Mouse (Mus musculus) layer of hippocampus, adult 9-11 months (tissue): ENCODE measurements at regions not wholly inside any gene's neighbourhood (a gene's known extent, or its start where the extent isn't known, plus 50 kb on each side); places are given as distances from the start of the nearest gene placed in this dataset.
"Not testable (repeated sequence)": the region's sequence is repeated elsewhere in the genome, so short reads cannot be mapped to it uniquely, and the experiment has no call there.

ENCODE experiments used
- DNase-seq: peaks from one replicate; pipeline ENCODE4 v3.0.0; 2022

DNA sequence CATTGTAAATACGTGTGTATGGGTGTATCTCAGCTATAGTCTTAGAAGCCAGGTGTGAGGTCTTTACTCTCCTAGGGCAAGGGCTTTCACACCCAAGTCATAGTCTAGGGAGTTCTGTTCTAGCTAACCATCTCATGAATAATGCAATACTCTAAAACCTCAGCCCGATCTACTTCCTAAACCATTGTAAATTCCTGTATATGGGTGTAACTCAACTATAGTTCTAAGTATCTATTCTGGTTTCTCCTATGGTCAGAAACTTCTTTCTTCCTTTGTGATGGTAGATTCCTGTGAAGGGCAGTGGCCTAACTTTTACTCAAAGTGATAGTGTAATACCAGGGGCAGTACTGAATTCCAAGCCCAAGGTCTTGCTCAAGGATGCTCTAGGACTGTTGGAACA, 58.7 kb upstream of the Srd5a3 start:
- DNase-seq = not testable (repeated sequence)

DNA sequence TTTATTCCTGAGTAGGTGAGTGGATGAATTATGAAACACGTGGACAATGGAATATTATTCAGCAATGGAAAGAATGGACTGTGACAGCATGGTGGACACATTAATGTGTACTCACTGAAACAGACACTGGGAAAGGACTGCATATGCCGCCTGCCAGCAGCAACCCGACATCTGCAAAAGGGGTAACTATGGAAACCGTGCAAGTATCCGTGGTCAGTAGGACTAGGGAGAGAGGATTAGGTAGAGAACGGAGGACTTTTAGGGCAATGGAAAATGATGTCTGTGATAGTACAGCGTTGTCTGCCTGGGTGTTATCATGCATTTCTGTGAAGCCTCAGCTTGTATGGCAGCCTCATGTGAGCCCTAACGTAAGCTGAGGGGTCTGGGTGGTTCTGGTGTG, 59.6 kb upstream of the Srd5a3 start:
- DNase-seq = no peak

DNA sequence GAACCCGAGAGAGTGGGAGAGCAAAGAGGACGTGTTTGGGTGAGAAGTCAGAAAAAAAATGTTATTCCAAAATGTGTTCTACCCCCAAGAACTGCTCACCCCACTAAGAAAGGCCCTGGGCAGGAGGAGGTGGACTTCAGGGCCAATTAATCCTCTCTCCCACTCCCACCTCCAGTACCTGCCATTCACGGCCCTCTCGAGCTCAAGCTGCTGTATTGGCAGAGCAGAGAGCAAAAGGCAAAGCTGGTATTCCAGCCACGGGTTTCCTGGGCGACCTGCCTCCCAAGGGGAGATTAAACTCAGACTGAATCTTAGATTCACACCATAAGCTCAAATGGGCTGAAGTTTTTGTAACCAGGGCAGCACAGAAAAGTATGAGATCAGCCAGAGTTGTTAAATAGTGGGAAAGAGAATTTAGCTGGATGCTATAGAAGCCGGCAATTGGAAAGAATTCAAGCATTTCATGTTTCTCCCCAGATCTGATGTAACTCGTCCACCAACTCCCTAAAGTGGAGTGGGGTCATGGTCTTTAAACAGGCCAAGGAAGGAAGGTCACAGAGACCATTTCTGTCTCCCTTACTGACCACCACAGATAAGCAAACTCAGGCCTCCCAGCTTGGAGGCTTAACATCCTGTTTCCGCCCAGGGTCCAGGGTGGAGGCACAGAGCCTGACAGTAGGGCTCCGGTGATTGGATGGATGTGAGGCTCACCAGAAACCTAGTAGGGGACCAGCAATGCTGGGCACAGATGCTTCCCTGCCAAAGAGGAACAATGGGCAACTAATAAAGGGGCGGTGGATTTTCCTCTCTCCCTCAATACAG, 60.7 kb upstream of the Srd5a3 start:
- no peak for DNase-seq

DNA sequence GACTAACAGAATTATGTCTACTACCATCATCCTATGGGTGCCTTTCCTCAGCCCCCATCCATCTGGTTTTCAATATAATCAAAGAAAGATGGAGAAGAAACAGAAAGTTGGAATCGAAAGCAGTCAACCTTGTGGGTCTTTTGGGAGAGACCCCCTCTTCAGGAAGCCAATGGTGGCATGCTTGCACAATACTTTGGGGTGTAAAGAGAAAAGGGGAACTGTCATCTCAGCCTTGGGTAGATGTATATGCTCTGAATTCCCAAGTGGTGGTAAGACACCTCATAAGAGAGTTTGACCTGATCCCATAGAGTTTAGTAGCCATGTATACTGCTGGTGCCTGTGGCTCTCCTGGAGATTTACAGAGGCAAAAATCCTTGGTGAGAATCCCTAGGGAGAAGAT, 61.6 kb upstream of the Srd5a3 start:
- no peak for DNase-seq

DNA sequence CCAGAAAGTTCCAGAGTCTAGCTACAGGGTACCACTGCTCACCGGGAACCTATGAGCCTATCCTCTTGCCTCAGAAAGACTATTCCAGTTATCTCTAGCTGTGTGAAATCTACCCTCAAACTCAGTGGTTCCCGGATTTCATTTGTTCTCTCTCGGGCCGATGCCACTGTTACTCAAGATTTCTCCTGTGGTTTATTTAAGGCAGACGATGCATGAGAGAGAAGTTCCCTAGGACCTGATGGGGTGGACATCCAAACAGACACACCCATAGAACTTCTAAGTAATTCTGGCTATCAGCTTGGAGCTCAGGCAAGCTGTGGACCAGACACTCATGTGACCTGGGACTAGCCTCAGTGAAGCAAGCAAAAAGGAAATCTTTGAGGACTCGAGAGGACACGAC, 63.8 kb upstream of the Srd5a3 start:
- DNase-seq = no peak

DNA sequence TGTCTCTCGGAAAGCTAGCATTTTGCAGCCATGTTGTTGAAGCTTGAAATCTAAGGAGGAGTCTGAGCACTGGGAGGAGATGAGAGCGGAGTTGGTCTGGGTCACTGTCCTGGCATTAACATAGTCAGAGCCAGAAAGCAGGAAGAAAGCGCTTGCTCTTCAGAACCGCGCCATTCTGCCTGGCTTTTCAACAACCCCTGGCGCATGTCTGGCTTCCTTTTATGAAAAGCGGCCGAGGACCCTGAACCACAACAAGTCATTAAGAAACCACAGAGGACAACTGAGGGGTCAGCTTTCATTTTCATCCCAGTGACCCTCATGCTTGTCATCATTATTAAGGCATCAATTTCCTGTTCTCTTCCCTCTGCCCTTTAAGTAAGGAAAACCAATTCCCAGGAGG, 64.7 kb upstream of the Srd5a3 start:
- no peak for DNase-seq

DNA sequence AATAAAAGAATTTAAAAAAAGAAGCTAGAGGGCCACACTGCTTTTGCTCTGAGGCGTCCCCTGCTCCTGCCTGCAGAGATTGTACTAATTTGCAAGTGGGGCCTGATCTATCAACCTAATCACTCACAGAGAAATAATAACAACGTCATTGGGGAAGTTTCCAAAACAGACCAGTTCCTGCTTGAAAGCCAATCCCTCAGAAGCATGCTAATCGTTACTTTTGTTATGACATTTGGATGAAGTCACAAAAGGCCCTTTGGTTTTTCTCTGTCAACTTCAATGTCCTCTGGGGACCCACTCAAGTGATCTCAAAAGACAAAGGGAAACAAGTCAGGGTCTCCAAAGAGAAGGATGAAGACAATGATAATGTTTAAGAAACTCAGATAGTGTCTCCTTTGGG, 72.2 kb upstream of the Srd5a3 start:
- DNase-seq = no peak

DNA sequence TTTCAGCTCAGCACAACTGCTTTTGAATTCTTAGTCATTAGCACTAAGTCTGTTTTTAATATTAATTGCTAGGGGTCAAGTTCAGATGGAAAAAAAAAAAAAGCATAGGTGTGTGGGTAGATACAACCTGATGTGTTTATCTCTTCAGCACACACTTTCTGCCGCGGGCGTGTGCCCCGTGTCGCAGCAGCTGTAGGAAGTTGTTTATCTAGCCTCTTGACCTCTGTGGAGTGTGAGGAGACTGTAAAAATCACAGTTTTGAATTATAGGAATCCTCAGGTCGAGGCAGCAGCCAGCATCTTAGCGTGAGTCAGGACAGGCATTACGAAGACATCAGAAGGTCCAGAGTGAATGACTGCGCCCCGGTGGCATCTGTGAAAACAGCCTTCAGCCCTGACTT, 72.8 kb upstream of the Srd5a3 start:
- DNase-seq = no peak

DNA sequence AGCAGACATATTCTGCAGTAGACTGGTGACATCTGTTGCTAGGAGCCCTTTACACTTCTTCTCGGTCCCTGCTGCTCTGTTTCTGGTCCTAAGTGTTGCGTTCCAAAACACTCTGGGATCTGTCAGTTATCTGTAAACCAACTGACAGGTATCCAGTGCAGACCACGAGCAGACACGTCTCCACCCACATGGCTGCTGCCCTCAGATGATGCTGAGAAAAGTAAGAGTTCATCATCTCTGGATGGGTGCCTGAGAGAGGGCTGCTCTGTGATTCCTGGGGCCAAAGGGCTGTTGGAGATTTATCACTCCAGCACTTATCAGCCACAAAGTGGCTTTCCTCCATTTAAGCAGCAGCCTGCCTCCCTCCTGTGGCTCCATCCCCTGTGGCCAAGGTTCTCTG, 74.3 kb upstream of the Srd5a3 start:
- DNase-seq = no peak

DNA sequence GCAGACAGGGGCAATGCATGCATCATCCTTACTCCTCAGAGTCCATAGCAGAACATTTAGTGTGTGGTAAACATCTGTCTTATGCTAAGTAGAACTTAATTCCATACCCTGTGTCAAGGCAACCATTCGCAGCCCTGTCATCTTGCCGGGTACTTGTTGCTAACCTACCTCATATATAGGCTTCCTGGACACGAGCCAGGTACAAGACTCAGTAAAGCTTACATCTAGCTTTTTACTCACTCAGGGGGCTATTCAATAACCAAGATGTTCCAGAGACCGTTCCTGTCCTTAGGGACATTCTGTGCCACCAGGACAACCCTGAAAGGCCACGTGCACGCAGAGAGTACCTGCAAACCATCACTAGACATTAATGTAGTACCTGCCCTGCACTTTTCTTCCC, 74.8 kb upstream of the Srd5a3 start:
- DNase-seq = no peak

DNA sequence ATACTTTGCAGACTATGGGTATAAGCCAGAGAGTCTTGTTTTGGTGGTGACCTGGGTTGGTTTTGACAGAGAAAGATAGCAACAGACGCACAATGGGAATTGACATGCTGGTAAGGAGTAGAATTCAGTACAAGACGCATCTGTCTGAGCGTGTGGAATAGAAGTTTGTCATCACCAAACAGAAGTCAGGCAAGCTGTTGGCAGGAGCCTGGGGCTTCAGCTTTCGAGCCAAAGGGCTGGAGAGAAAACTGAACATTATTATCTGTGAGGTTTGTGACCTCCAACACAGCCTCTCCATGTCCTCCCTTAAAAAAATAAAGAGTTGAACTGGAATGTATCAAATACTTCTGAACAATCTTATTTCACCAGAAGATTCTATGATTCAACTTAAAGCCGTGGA, 75.4 kb upstream of the Srd5a3 start:
- peak; percentile 6 for DNase-seq

DNA sequence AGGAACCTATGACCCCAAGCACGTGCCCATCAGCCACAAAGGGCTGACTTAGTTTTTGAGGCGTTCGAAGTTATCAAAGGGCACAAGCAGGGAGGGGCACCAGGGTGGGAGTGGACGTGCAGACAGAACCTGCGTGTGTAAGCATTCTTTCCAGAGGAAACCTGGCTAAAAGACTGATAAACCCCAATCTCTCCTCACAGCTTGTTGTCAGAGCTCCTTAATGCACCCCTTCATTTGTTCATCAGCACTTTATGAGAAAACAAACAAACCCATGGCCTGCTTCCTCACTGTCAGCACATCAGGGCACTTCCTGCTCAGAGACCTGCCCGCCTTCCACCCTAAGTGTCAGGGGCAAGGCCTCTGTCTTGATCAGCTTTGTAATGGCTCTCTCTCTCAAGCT, 76.6 kb upstream of the Srd5a3 start:
- no peak for DNase-seq

DNA sequence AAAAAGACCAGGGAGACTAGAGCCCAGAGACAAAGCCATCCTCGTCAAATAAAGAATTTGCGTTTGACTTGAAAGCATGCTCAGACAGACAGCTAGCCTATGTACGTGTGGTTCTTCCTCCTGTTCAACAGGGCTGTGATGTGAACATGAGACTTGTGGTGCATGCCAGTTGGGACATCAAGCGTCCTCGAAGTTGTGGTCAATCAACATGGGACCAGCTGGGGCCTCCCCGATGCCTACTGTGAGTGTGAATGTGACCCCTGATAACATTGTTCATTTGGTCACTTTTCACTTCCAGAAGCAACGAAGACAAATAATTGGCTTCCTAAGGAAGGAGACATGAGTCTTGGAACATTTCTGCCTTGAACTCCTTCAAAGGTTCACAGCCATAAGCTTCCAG, 79.8 kb upstream of the Kdr start:
- DNase-seq = no peak

DNA sequence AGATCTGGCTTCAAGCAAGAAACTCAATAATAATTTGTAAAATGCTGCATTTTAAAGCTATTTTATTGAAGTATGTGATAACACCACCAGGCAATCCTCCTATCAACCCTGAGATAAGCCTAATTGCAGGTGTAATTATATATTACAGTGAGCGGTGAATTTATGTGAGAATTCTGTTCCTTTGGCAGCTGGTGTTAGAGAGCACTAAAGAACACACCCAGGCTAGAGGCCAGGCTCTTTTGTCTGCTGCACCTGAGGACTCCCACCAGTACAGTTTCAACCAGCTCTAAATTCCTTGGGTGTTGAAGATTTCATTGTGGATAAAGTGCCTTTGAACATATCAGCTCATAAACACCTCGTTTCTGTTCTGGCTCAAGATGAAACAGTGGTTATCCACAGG, 77.6 kb upstream of the Kdr start:
- DNase-seq = no peak

DNA sequence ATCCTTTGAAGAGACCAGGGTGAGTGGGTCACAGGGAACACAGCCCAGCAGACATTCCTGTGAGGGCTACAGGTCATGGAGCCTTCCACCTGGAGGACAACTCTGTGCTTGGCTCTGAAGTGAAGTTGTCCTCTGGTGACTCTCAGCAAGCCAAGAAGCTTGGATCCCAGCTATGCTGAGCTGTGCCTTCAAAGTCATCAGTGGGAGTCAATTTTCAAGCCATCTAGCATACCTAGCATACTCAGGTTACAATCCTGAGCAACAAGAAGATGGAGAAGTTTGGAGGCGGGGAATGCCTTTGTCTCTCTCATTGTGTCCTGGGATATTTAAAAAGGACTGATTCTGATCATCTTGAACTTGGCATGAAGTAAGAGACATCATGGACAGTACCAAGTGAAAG, 74.5 kb upstream of the Kdr start:
- no peak for DNase-seq

DNA sequence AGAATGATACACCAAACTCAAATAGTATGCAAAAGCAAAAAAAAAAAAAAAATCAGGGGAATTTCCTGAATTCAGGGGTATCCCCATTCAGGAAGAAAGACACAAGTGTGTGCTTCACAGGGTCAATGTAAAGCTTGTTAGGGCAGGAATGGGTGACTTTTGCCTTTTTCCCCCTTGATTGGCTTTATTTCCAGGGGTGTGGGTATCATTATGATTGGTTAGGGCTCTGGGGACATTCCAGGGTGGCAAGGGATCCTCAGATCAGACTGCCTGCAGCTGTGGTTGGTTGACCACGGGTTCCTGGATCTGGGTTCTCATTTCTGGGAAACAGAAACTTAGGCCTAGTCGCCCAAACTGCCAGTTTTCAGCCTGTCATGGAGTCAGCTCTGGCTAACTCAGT, 73.4 kb upstream of the Kdr start:
- no peak for DNase-seq

DNA sequence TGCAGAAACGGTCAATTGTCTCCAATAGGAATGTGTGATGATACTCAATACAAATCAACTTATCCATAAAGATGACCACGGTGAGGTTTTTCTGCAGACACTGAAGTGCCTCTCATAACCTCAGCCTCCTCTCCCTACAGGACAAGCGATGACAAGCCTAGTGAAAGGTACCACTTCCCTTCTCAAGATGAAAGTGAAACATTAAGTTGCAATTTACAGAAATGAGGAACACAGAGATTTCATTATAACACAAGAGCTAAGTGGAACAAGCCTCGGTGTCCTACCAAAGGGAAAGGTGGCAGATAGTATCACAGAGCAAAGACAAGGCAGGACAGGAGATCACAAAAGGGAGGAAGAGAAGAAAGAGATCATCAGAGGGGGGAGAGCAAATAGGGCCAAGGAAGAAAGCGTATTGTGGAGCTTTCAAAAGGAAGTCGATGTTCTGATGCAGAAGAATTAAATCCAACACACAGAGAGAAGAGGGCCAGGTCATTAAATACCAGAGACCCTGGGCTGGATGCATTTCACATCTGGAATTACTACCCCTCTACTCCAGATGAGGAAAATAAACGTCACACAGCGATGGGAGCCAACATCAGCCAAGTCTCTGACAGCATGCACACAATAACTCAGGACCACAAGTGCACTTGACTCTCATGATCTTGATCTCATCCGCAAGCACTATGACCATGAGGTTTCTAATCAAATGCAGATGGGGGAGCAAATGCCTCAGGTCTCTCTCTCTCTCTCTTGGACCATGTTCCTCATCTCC, 70.0 kb upstream of the Kdr start:
- DNase-seq = no peak

DNA sequence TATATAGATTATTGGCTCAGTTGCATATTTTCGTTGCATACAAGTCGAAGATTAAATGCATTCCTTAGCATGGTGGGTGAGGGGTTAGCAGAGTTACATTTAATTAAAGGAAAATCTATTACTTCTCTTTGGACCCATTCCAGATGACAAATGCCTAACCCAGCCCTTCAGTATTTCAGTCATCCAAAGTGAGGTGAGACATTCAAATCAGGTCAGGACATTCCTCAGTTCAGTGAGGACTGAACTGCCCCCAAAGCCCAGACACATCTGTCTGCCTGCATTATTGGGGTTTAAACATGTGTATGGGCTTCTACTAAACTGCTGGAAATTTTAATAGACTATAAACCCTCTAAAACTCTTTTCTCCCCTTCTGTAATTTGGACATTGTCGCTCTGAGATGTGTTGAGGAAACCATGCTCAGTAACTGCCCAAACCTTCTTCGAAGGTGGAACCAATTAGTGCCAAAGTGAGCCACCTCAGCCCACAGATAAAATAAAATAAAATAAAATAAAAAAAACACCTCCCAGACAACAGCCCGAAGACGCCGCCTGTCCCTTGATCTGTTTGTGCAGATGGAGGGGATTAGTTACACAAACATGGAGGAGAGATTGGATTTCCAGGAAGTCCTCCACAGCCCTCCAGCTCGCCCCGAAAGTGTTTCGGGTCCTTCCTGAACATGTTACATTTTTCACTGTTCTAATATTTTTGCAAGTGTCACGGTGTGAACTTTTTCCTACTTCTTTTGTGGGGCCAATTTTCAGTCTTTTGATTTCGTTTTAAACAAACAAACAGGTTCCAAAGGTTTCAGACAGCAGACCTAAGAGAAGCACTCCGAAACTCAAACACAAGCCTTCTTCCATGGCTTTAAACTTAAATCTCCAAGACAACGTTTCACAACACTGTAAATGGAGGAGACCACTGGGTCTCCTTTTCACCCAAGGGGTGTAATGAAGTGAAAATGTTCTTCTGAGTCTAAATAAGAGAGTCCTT, 65.6 kb upstream of the Kdr start:
- DNase-seq = no peak

DNA sequence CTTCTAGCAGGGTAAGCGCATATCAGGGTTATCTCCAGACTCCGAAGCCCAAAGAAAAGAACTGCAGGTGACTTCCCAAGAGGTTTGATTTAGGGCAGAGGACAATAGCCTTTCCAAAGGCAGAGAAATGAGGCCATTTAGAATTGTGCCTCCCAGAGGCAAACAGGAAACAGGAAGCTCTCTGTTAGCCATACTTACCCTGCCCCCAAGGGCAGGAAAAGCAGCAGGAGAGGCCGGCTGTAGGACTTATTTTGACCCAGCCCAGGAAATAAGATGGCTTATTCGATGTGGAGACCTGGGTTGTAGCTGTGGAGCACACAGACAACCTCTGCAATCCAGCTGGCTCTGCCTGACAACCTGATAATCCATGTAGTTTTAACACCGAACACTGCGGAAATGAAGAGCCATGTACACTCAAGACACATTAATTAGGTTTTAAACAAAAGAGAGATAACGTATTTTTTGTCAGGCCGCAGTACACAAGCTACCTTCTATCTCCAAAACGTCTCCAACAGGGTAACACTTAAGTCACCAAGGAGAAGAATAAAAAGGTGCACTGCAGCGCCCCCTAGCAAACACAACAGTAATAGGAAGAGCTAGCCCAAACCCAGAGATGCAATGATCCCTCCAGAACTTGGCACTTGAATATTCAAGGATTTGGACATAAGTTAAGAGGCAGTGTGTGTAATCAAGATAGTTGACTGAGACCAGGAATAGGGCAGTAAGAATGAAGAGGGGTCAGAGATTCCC, 62.4 kb upstream of the Kdr start:
- no peak for DNase-seq

DNA sequence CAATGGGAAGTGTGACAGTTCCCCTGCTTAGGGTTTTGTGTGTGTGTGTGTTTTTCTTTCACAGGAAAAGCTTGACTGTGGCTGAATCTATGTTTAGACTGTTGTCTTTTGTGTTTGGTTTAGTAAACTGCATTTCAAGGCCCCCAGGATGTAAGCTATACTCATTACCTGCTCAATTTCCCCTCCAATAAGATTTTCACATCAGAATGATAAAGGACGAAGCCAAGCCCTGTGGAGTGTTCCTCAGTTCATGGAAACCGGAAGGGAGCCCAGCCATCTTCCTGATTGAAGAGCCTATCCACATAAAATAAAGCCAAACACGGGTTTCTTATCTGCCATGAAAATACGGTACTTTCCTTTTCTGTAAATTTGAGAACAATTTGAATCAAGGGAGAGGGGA, 50.5 kb upstream of the Kdr start:
- no peak for DNase-seq
